Mouse (Mus musculus): ENCODE measurements around the gene Gm13289.
"Not testable (repeated sequence)": the region's sequence is repeated elsewhere in the genome, so short reads cannot be mapped to it uniquely, and the experiment has no call there.

Gene Gm13289

DNA sequence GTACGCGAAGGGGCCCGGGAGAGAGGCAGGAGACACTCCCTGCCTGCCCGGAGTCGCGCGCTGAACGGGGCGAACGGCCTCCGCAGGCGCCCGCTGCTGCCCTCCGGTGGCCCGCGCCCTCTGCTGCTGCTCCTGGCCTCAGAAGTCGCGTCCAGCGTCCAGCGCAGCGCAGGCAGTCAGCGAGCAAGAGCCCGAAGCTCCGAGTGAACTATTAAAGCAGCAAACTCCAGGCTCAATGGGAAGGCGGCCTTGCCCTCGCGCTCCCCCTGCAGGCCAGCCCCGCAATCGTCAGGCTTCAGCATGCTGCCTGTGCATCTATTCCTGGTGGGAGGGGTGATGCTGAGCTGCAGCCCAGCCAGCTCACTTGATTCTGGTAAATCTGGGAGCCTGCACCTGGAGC is at the start of gene Gm13289:
Gm13289 (plus strand) TSS at position 301 of the 400 bp plus-strand sequence.
- not testable (repeated sequence) for DNase-seq (ENCODE audit: low spot score in 2 of 2)

GRCm38 (mm10) chr4:88727324-88727723 is 49.4 kb upstream of the Gm13289 start:
- DNase-seq (ENCODE audit: low spot score in 2 of 2): no peak

- DNase-seq (ENCODE audit: low spot score in 2 of 2): peak in 1 of 2 experiments; percentile 38
Observed at GRCm38 (mm10) chr4:88738480-88738879, 38.2 kb upstream of the Gm13289 start.

DNA sequence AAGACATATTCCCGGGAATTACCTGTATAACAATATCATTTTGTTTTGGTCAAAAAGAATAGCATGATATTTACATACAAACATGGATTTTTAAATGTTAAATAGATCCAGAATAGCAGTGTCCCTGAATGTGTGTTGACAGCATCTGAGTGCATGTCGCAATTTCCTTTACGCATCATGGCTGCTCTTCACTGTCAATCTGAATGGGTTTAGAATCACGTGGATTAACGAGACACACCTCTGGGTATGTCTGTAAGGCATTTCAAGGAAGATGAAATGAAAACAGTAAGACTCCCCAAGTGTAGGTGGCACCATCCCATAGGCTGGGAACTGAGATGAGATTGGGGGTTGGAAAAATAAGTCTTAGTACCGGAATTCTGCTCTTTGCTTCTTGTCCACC is 37.7 kb upstream of the Gm13289 start:
- DNase-seq (ENCODE audit: low spot score in 2 of 2): no peak

GRCm38 (mm10) chr4:88741426-88741825 is 35.3 kb upstream of the Gm13289 start:
- DNase-seq (ENCODE audit: low spot score in 2 of 2): no peak

DNA sequence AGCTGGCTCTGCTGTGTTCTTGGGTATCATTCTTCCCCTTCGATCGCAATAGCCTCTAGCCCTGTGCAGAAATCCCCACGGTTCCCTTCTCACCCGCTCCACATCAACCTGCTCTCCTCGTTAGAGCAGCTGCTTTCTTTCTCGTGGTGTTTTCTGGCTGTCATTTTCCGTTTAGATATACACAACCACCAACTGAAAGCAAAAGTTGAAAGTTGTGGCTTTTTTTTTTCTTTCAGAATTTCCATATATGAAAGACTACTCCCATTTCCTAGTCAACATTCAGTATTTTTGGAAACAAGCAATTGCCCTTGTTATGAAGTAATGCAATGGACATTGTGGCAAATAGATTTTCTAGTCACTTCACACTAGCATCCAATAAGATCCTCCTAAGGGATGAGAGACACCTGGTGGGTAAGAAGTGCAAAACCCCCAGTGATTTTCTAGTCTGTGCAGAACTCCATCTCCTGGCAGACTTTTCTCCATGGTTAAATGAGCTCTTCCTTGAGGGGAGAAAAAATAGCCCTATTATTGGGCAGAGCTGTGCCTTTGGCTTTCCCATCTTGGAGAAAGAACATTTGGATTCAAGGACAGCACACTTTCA is 33.9 kb upstream of the Gm13289 start:
- no peak for DNase-seq (ENCODE audit: low spot score in 2 of 2)

DNA sequence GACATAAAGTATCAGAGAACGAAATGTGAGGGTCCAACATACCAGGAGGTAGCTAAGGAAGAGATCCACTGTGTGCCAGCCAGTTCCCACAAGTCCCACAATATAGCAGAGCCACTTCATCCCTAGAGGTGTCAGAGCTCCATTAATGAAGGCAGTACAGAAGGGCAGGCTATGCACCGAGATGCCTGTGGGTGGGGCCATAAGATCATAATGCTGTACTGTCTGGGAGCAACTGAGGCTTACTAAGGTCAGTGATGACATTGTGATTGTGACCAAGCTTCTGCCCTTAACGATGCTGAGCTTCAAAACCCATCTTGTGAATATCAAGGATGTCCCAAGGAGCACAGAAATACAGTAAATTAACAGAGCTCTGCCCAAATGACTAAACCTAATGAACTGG is 32.5 kb upstream of the Gm13289 start:
- no peak for DNase-seq (ENCODE audit: low spot score in 2 of 2)

GRCm38 (mm10) chr4:88749926-88750325 is 26.8 kb upstream of the Gm13289 start:
- no peak for DNase-seq (ENCODE audit: low spot score in 2 of 2)

DNA sequence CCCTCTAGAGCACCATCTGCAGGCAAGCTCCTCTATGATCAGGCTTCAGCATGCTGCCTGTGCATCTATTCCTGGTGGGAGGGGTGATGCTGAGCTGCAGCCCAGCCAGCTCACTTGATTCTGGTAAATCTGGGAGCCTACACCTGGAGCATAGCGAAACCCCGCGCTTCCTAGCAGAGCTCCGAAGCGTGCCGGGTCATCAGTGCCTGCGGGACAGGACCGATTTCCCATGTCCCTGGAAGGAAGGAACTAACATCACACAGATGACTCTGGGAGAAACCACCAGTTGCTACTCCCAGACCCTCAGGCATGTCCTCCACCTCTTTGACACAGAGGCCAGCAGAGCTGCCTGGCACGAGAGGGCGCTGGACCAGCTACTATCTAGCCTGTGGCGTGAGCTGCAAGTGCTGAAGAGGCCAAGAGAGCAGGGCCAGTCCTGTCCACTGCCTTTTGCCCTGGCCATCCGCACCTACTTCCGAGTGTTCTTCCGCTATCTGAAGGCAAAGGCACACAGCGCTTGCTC is 21.8 kb upstream of the Gm13289 start, which contains the start of gene Gm13271:
Gm13271 (plus strand) TSS at position 51 of the 523 bp plus-strand sequence.
- DNase-seq (ENCODE audit: low spot score in 2 of 2): peak; percentile 77 to 84

DNA sequence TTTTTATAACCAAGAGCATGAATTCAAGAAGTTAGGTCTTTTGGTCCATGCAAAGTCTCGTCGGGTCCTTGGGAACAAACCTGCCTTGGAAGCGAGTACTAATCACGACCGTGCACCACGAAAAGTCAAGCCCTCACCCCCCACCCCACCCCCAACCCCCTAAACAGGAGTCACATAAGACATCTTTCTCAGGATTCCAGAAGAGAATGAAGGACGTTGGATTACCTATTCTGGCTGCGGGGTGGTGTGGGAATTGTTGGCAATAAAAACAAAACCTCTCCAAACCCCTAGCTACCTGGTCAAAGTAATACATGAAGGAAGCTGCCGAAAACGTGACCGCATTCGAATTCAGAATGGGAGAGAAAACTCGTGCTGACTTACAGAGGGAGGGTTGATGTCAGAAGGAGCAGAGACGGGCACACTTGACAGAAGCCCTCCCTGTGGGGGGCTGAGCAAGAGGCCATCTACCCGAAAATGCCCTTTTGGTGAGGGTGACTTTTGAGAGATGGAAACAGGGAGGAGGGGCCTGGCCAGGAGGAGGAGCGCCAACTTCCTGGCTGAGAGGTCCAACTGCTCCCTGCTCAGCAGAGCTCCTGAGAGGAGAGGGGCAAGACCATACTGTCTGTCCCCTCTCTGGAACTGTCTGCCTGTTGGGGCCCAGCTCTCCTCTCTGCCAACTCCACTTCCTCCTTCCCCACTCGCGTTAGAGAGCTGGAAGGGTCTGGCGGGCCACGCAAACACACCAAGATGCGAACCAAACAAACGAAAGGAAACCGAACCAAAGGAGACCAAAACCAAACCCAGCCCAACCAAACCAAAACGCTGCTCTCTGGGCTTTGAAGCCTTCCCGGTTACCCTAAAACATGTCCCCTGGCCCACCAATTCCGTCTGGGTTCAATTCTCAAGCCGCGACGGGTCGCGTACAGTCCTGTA is 19.9 kb upstream of the Gm13289 start:
- not testable (repeated sequence) for DNase-seq (ENCODE audit: low spot score in 2 of 2)

GRCm38 (mm10) chr4:88757628-88758031 is 19.1 kb upstream of the Gm13289 start:
- DNase-seq (ENCODE audit: low spot score in 2 of 2): peak; percentile 90 to 92

DNA sequence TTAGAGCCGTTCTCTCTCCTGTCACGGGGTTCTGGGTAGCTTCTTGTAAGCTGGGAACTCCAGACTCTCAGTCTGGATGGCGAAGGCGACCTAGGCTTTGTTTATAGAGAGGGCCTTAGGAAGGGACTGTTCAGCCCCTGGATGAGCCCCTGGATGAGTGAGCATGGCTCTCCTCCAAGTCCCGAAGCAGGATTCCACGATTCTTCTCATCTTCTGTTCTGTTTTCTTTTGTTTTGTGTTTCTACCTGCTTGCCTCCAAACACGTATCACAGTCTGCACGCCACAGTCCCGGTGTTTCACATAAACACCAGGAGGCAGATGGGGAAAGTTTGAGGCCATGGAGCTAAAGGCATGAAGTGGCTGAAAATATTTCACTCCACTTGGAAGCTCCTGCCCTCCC is 18.0 kb upstream of the Gm13289 start:
- DNase-seq (ENCODE audit: low spot score in 2 of 2): not testable (repeated sequence)

DNA sequence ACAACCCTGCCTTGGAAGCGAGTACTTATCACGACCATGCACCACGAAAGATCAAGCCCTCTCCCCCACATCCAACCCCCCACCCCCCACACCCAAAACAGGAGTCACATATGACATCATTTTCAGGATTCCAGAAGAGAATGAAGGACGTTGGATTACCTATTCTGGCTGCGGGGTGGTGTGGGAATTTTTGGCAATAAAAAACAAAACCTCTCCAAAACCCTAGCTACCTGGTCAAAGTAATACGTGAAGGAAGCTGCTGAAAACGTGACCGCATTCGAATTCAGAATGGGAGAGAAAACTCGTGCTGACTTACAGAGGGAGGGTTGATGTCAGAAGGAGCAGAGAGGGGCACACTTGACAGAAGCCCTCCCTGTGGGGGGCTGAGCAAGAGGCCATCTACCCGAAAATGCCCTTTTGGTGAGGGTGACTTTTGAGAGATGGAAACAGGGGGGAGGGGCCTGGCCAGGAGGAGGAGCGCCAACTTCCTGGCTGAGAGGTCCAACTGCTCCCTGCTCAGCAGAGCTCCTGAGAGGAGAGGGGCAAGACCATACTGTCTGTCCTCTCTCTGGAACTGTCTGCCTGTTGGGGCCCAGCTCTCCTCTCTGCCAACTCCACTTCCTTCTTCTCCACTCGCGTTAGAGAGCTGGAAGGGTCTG is 17.0 kb upstream of the Gm13289 start, which contains the start of gene Gm13283:
Gm13283 (plus strand) TSS at position 510 of the 659 bp plus-strand sequence.
- DNase-seq (ENCODE audit: low spot score in 2 of 2): peak; percentile 32 to 45

DNA sequence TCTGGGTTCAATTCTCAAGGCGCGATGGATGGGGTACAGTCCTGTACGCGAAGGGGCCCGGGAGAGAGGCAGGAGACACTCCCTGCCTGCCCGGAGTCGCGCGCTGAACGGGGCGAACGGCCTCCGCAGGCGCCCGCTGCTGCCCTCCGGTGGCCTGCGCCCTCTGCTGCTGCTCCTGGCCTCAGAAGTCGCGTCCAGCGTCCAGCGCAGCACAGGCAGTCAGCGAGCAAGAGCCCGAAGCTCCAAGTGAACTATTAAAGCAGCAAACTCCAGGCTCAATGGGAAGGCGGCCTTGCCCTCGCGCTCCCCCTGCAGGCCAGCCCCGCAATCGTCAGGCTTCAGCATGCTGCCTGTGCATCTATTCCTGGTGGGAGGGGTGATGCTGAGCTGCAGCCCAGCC is 16.3 kb upstream of the Gm13289 start:
- DNase-seq (ENCODE audit: low spot score in 2 of 2): peak in 1 of 2 experiments; percentile 48

- peak; percentile 79 to 81 for DNase-seq (ENCODE audit: low spot score in 2 of 2)
Observed at GRCm38 (mm10) chr4:88761776-88762175, 14.9 kb upstream of the Gm13289 start.

- peak in 1 of 2 experiments; percentile 26 for DNase-seq (ENCODE audit: low spot score in 2 of 2)
Observed at GRCm38 (mm10) chr4:88762341-88762740, 14.4 kb upstream of the Gm13289 start.

- peak in 1 of 2 experiments; percentile 17 for DNase-seq (ENCODE audit: low spot score in 2 of 2)
Observed at GRCm38 (mm10) chr4:88763384-88764018, 13.2 kb upstream of the Gm13289 start.

- DNase-seq (ENCODE audit: low spot score in 2 of 2): not testable (repeated sequence)
Observed at GRCm38 (mm10) chr4:88773534-88773933, 3.2 kb upstream of the Gm13289 start, which contains the start of gene Gm13290. Gene Gm13290, plus strand, starts transcription at chr4:88773834.

DNA sequence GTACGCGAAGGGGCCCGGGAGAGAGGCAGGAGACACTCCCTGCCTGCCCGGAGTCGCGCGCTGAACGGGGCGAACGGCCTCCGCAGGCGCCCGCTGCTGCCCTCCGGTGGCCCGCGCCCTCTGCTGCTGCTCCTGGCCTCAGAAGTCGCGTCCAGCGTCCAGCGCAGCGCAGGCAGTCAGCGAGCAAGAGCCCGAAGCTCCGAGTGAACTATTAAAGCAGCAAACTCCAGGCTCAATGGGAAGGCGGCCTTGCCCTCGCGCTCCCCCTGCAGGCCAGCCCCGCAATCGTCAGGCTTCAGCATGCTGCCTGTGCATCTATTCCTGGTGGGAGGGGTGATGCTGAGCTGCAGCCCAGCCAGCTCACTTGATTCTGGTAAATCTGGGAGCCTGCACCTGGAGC is 2.8 kb downstream of the Gm13289 start, which contains the start of gene Gm13272:
Gm13272 (plus strand) TSS at position 301 of the 400 bp plus-strand sequence.
- DNase-seq (ENCODE audit: low spot score in 2 of 2): not testable (repeated sequence)

GRCm38 (mm10) chr4:88780320-88780719 is 3.6 kb downstream of the Gm13289 start:
- not testable (repeated sequence) for DNase-seq (ENCODE audit: low spot score in 2 of 2)

DNA sequence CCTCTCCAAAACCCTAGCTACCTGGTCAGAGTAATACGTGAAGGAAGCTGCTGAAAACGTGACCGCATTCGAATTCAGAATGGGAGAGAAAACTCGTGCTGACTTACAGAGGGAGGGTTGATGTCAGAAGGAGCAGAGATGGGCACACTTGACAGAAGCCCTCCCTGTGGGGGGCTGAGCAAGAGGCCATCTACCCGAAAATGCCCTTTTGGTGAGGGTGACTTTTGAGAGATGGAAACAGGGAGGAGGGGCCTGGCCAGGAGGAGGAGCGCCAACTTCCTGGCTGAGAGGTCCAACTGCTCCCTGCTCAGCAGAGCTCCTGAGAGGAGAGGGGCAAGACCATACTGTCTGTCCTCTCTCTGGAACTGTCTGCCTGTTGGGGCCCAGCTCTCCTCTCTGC is 5.1 kb downstream of the Gm13289 start, which contains the start of gene Ifnz:
Ifnz (plus strand) TSS at position 301 of the 400 bp plus-strand sequence.
- DNase-seq (ENCODE audit: low spot score in 2 of 2): not testable (repeated sequence)
